Mouse (Mus musculus) embryonic facial prominence, embryonic 15.5 days (tissue): ENCODE data around the gene Arl5c. TPM values are rescaled to one million over a fixed set of nuclear protein-coding genes. Genes with fewer than 3 reads are reported as not detected.

Source experiments
- ATAC-seq: fragments of 200-750 bp; cut with Nextera tagmentation; 2 replicates; pipeline ENCODE4 v1.8.0; 2017; ENCODE audit warnings: low read depth, moderate TSS enrichment; ENCODE audit not compliant: insufficient number of reproducible peaks, low FRiP score, low TSS enrichment
- H3K27ac ChIP-seq: fragments of 300-500 bp; sonication (generic); replicated peaks from 2 replicates; pipeline ENCODE4 v1.5.1; 2015; ENCODE audit warnings: mild to moderate bottlenecking, inconsistent platforms
- H3K27me3 ChIP-seq: fragments of 300-500 bp; sonication (generic); 2 replicates; pipeline ENCODE4 v1.6.1; 2015; ENCODE audit warnings: inconsistent platforms
- H3K36me3 ChIP-seq: fragments of 300-500 bp; sonication (generic); 2 replicates; pipeline ENCODE4 v1.6.1; 2015; ENCODE audit warnings: mild to moderate bottlenecking, inconsistent platforms
- H3K4me1 ChIP-seq: fragments of 300-500 bp; sonication (generic); 2 replicates; pipeline ENCODE4 v1.6.1; 2015; ENCODE audit warnings: inconsistent platforms
- H3K4me2 ChIP-seq: fragments of 300-500 bp; sonication (generic); replicated peaks from 2 replicates; pipeline ENCODE4 v1.6.1; 2015; ENCODE audit warnings: mild to moderate bottlenecking, inconsistent platforms
- H3K4me3 ChIP-seq: fragments of 300-500 bp; sonication (generic); replicated peaks from 2 replicates; pipeline ENCODE4 v1.5.1; 2015; ENCODE audit warnings: mild to moderate bottlenecking, inconsistent platforms
- H3K9ac ChIP-seq: fragments of 300-500 bp; sonication (generic); 2 replicates; pipeline ENCODE4 v1.6.1; 2015; ENCODE audit warnings: inconsistent platforms
- H3K9me3 ChIP-seq: fragments of 300-500 bp; sonication (generic); replicated peaks from 2 replicates; pipeline ENCODE4 v1.6.1; 2016; ENCODE audit warnings: inconsistent platforms
- WGBS: fragments of 180-500 bp; shearing (Covaris S2); methylation state at CpG from one replicate; pipeline ENCODE4 v1.1.7; 2015; 5-methylcytosine and 5-hydroxymethylcytosine counted together
- polyA plus RNA-seq: library from polyadenylated mRNA; unstranded; fragments of >200 nt; fragmentation: Nextera tagmentation; extraction: Ambion mirVana; gene quantifications from 2 replicates; pipeline ENCODE4 v1.2.1, GENCODE M21; 2015

Arl5c gene
- polyA plus RNA-seq, 1 experiment from 2014 or later: 14.7 TPM

DNA sequence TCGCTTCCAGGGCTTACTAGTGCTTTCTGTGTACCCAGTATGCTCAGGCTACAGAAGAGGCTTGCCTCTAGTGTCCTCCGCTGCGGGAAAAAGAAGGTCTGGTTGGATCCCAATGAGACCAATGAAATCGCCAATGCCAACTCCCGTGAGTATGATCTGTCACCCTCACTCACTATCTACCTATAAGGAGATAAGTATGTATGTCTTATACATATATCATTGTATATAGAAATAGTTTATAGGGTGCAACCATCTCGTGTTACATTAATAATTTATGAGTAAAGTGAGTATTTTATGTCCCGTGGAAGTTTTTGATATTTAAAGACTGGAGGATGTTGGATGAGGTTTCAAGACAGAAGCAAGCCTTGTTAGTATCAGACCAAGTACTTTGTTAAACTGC is 31.8 kb upstream of the Arl5c start:
- Histone ChIP-seq H3K4me1 (peaks cover 25% of the 10 kb centered on the region), H3K4me2 (peak overlapping the region; percentile 68), H3K27ac (no peak overlapping the region), H3K9ac (peak overlapping the region; percentile 100), H3K9me3 (no peaks in the 10 kb centered on the region), H3K36me3 (peaks cover 35% of the 10 kb centered on the region), H3K4me3 (peak overlapping the region; percentile 98), H3K27me3 (no peaks in the 10 kb centered on the region)
- ATAC-seq: no peak
- 17% methylated on average over 7 of the region's 7 CpGs for WGBS

GRCm38 (mm10) chr11:98027297-98027688 is 31.3 kb upstream of the Arl5c start:
- 0% methylated on average over 18 of the region's 18 CpGs for WGBS
- Histone ChIP-seq H3K9ac (peak overlapping the region; percentile 100), H3K4me2 (peak overlapping the region; percentile 68), H3K4me1 (peaks cover 26% of the 10 kb centered on the region), H3K27me3 (no peaks in the 10 kb centered on the region), H3K27ac (peak overlapping the region; percentile 94), H3K36me3 (peaks cover 35% of the 10 kb centered on the region), H3K9me3 (no peaks in the 10 kb centered on the region), H3K4me3 (peak overlapping the region; percentile 98)
- ATAC-seq: no peak

DNA sequence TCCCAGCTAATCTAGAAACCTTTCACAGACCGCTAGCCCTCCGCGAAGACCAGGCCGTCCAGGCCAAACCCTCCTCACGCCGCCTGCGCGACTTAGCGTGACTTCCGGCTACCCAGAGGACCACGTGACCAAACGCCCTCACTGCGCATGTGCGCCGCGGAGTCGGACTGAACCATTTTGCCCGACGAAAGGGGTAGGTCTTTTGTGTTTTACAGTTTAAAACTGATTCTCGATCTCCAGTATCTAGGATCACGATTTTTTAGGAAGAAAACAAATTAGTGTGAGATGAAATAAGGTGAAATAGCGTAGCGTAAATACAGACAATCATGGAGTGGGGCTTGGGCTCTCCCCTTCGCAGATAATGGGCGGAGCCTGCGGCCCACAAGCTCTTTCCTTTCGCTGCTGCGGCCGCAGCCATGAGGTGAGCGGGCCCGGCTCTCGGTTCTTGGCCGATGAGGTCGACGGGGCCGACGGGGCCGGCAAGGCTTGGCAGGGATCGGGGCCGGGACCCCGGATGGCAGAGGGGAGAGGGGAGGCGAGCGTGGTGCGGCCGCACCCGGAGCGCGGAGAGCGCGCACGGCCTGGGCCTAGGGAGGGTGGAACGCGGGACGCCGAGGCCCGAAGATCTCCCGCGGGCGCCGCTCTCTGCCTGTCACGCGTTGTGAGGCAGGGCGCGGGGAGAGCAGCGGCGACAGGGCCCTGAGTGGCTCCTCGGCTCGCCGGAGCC is 30.8 kb upstream of the Arl5c start, which contains the start of gene Rpl19:
Gene Rpl19, plus strand, starts transcription at position 141 of the 727 bp plus-strand sequence.
- Histone ChIP-seq H3K27me3 (no peaks in the 10 kb centered on the region), H3K36me3 (peaks cover 35% of the 10 kb centered on the region), H3K4me1 (peaks cover 29% of the 10 kb centered on the region), H3K4me2 (peak within 1 kb of the TSS; percentile 68), H3K9me3 (no peaks in the 10 kb centered on the region), H3K27ac (peak within 1 kb of the TSS; percentile 94), H3K4me3 (peak within 1 kb of the TSS; percentile 98), H3K9ac (peak within 1 kb of the TSS; percentile 100)
- under 1% methylated on average over 68 of the region's 69 CpGs for WGBS
- ATAC-seq: peak; percentile 80

GRCm38 (mm10) chr11:98026248-98026569 is 30.2 kb upstream of the Arl5c start:
- ATAC-seq: no peak
- H3K4me1 ChIP-seq: peaks cover 34% of the 10 kb centered on the region
- H3K27me3 ChIP-seq: no peaks in the 10 kb centered on the region
- 5% methylated on average over 15 of the region's 15 CpGs for WGBS
- H3K4me3 ChIP-seq: peak overlapping the region; percentile 98
- H3K9ac ChIP-seq: peak overlapping the region; percentile 100
- peak overlapping the region; percentile 68 for H3K4me2 ChIP-seq
- no peaks in the 10 kb centered on the region for H3K9me3 ChIP-seq
- peaks cover 32% of the 10 kb centered on the region for H3K36me3 ChIP-seq
- H3K27ac ChIP-seq: peak overlapping the region; percentile 94

- Histone ChIP-seq H3K27me3 (no peaks in the 10 kb centered on the region), H3K9me3 (no peaks in the 10 kb centered on the region), H3K4me1 (peaks cover 51% of the 10 kb centered on the region), H3K4me2 (no peak overlapping the region), H3K9ac (no peak overlapping the region), H3K36me3 (peaks cover 17% of the 10 kb centered on the region), H3K4me3 (no peak overlapping the region), H3K27ac (no peak overlapping the region)
- no peak for ATAC-seq
- 80% methylated on average over 3 of the region's 3 CpGs for WGBS
Measured at GRCm38 (mm10) chr11:98024516-98024915, 28.5 kb upstream of the Arl5c start.

GRCm38 (mm10) chr11:98022555-98023371 is 26.8 kb upstream of the Arl5c start, which contains the start of gene Cacnb1:
Gene Cacnb1 (minus strand): TSS chr11:98023034.
- H3K27me3 ChIP-seq: no peaks in the 10 kb centered on the region
- WGBS: under 1% methylated on average over 52 of the region's 52 CpGs
- peak within 1 kb of the TSS; percentile 88 for H3K4me3 ChIP-seq

GRCm38 (mm10) chr11:98022253-98022554 is 26.2 kb upstream of the Arl5c start:
- peaks cover 51% of the 10 kb centered on the region for H3K4me1 ChIP-seq
- H3K36me3 ChIP-seq: peaks cover 5% of the 10 kb centered on the region; the same call in 1 of the 2 replicates
- H3K9ac ChIP-seq: peak overlapping the region; percentile 87
- H3K27me3 ChIP-seq: no peaks in the 10 kb centered on the region
- peak overlapping the region; percentile 92 for H3K27ac ChIP-seq
- WGBS: under 1% methylated on average over 23 of the region's 23 CpGs
- H3K9me3 ChIP-seq: no peaks in the 10 kb centered on the region
- peak; percentile 24; the same call in 1 of the 2 replicates for ATAC-seq
- H3K4me2 ChIP-seq: peak overlapping the region; percentile 87
- peak overlapping the region; percentile 88 for H3K4me3 ChIP-seq

More at GRCm38 (mm10) chr11:98022555-98023371, 26.8 kb upstream of the Arl5c start, which contains the start of gene Cacnb1:
- peak within 1 kb of the TSS; percentile 92 for H3K27ac ChIP-seq
- ATAC-seq: peak; percentile 45
- H3K4me1 ChIP-seq: peaks cover 55% of the 10 kb centered on the region
- peak within 1 kb of the TSS; percentile 87 for H3K9ac ChIP-seq
- peaks cover under 1% of the 10 kb centered on the region; the same call in 1 of the 2 replicates for H3K36me3 ChIP-seq
- H3K4me2 ChIP-seq: peak within 1 kb of the TSS; percentile 87
- no peaks in the 10 kb centered on the region for H3K9me3 ChIP-seq

DNA sequence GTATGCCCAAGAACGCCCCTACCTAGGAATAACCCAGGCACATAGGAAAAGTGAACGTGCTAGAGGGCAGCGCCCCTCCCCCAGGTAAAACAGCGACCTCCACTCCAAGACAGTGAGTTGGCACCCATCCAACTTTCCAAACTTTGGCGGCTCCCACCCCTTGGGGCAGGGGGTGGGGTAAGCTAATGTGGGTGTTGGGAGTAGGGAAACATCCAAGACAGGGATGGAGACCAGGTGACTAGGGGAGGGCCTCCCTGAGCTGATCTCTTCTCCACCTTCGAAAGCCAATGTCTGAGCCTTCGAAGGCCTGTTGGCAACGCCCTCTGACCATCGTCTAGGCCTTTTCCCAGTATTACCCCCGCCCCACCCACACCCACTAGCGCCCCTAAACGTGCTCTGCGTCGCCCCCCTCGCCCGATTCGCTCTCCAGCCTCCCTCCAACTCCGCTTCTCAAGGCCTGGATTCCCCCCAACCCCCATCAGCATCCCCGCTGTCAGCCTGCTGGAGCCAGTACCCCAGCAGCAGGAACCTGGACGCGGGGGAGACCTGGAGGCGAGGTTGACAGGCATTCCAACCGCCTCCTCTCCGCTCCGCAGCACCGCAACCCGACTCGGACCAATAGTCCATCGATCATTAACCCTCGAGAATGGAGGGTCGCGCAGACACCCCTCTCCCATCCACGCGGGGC is 25.7 kb upstream of the Arl5c start:
- ATAC-seq: peak; percentile 13; the same call in 1 of the 2 replicates
- Histone ChIP-seq H3K4me3 (peak overlapping the region; percentile 88), H3K27me3 (no peaks in the 10 kb centered on the region), H3K27ac (peak overlapping the region; percentile 92), H3K4me2 (peak overlapping the region; percentile 87), H3K36me3 (peaks cover 10% of the 10 kb centered on the region), H3K4me1 (peaks cover 51% of the 10 kb centered on the region), H3K9me3 (no peaks in the 10 kb centered on the region), H3K9ac (peak overlapping the region; percentile 87)
- WGBS: 4% methylated on average over 33 of the region's 34 CpGs

GRCm38 (mm10) chr11:98021118-98021517 is 25.1 kb upstream of the Arl5c start:
- Histone ChIP-seq H3K4me1 (peaks cover 50% of the 10 kb centered on the region), H3K4me2 (peak overlapping the region; percentile 87), H3K4me3 (peak overlapping the region; percentile 88), H3K9ac (no peak overlapping the region), H3K36me3 (peaks cover 16% of the 10 kb centered on the region), H3K27me3 (no peaks in the 10 kb centered on the region), H3K9me3 (no peaks in the 10 kb centered on the region), H3K27ac (peak overlapping the region; percentile 92)
- ATAC-seq: no peak
- 57% methylated on average over 2 of the region's 2 CpGs for WGBS

- Histone ChIP-seq H3K9me3 (no peaks in the 10 kb centered on the region), H3K36me3 (peaks cover 20% of the 10 kb centered on the region), H3K4me2 (peak overlapping the region; percentile 19; the same call in 1 of the 2 replicates), H3K9ac (no peak overlapping the region), H3K4me1 (peaks cover 46% of the 10 kb centered on the region), H3K27ac (peak overlapping the region; percentile 60), H3K4me3 (peak overlapping the region; percentile 88; the same call in 1 of the 2 replicates), H3K27me3 (no peaks in the 10 kb centered on the region)
- WGBS: 42% methylated on average over 1 of the region's 1 CpGs
- ATAC-seq: no peak
Measured at GRCm38 (mm10) chr11:98020710-98021109, 24.7 kb upstream of the Arl5c start.
